Mouse (Mus musculus): Measurements from ENCODE around the gene Map3k10. TPM values are rescaled to one million over a fixed set of nuclear protein-coding genes. Genes with fewer than 3 reads are reported as not detected.

Gene Map3k10
- 1.0 TPM for polyA plus RNA-seq (2014; fragmentation: Illumina TruSeq; extraction: RNeasy Lipid Tissue Mini Kit (QIAGEN cat#74804); ENCODE audit: low read depth, low replicate concordance)

DNA sequence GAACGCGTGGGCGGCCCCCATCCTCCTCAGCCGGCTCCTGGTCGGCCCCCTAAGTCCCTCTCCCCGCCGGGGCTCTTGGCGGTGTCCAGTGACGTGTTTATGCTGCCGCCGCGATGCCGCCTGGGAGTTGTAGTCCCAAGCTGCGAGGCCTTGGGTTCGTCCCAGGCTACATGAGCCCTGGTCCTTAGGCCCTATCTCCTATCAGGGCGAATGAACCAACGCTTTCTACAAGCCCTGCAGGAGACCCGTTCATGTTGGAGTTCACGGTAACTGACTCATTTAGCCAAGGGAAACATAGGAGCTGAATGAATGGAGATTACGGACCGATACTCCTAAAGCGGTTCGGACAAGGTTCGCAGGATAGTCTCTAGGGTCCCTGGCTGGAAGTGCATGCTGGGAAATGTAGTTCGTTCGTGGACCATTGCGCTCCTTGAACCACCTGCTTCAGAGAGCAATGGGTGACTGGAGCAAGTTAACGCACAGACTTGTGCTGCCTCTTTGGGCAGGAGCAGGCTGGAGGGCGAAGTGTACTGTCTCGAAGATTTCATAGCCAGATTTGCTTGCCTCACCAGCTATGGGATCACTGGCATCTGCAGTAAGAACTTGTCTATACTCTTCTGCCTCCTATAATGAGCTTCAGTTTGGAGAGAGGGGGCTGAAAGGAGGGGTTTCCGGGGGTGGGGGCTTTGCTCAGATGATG lies at the start of gene Map3k10:
TSS of gene Map3k10 (minus strand) at position 77 of the 700 bp plus-strand sequence.

DNA sequence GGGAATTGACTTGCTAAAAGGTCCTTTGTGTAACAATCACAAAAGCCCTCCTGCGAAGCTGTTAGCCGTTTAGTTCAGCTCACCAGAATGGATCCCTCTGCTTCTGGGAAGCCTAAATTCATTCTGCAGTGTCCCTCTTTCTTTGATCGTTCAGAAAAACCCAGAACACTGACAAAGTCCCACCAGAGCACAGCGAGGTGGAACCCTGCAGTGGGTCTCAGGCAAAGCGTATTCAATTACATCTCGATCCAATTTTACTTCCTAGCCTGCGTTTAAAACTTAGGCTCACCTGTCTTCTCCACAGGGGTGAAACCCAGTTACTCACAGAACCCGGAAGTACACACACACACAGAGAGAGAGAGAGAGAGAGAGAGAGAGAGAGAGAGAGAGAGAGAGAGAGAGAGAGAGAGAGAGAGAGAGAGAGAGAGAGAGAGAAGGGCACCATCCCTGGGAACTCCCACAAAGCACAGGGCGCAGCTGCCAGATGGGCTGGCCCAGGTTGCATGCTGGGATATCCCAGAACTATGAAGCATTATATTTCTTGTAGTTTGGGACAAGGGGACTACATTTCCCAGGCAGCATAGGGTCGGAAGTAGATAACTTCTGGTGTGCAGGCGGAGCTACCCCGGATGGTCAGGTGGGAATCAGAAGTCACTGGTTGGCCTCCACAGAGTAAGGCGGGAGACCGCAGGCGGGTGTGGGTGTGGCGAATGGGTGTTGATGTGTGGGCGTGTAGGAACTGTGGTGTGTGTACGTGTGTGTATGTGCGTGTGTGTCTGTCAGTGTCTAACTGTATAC lies 14.6 kb upstream of the Map3k10 start, which contains the start of gene Zfp607b:
TSS of gene Zfp607b (plus strand) at position 526 of the 798 bp plus-strand sequence.

DNA sequence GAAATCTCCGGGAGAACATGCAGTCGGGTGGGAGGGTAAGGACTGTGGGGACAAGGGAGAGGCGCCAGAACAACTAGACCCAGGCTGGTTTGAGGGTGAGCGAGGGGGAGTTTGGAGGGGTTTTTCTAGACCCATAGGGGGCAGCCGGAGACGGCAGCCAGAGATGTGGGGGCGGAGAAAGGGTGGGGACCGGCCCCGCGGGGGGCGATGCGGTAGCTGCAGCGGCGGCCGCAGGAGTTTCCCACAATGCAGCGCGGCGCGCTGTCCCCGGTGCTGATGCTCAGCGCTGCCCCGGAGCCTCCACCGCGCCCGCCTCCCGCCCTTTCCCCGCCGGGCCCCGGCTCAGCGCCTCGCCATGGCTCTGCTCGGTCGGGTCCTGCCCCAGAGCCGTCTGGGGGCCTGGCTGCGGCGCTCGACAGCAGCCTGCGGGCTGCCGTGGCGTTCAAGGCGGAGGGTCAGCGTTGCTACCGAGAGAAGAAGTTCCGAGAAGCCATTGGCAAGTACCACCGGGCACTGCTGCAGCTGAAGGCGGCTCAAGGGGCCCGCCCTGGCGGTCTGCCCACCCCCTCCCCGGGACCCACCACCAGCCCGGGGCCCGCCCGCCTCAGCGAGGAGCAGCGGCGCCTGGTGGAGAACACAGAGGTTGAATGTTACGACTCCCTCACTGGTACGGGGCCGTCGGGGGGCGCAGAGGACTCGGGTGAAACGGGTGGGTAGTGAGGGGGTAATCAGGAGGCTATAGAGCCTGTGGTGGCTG lies 20.5 kb downstream of the Map3k10 start, which contains the start of gene Ttc9b:
TSS of gene Ttc9b (plus strand) at position 235 of the 757 bp plus-strand sequence.

Other genes starting within 250 kb of the Map3k10 start
- not detected for gene Sptbn4, start 226.9 kb downstream of the Map3k10 start, polyA plus RNA-seq (2014; fragmentation: Illumina TruSeq; extraction: RNeasy Lipid Tissue Mini Kit (QIAGEN cat#74804); ENCODE audit: low read depth, low replicate concordance)
- 6.6 TPM for gene Blvrb, start 226.6 kb downstream of the Map3k10 start, polyA plus RNA-seq (2014; fragmentation: Illumina TruSeq; extraction: RNeasy Lipid Tissue Mini Kit (QIAGEN cat#74804); ENCODE audit: low read depth, low replicate concordance)
- 1.2 TPM for gene Sertad3, start 200.8 kb downstream of the Map3k10 start, polyA plus RNA-seq (2014; fragmentation: Illumina TruSeq; extraction: RNeasy Lipid Tissue Mini Kit (QIAGEN cat#74804); ENCODE audit: low read depth, low replicate concordance)
- 0.56 TPM for gene Sertad1, start 187.7 kb downstream of the Map3k10 start, polyA plus RNA-seq (2014; fragmentation: Illumina TruSeq; extraction: RNeasy Lipid Tissue Mini Kit (QIAGEN cat#74804); ENCODE audit: low read depth, low replicate concordance)
- not detected for gene Prx, start 175.3 kb downstream of the Map3k10 start, polyA plus RNA-seq (2014; fragmentation: Illumina TruSeq; extraction: RNeasy Lipid Tissue Mini Kit (QIAGEN cat#74804); ENCODE audit: low read depth, low replicate concordance)
- gene Hipk4, start 151.3 kb downstream of the Map3k10 start, polyA plus RNA-seq (2014; fragmentation: Illumina TruSeq; extraction: RNeasy Lipid Tissue Mini Kit (QIAGEN cat#74804); ENCODE audit: low read depth, low replicate concordance) = not detected
- gene Pld3, start 121.4 kb downstream of the Map3k10 start, polyA plus RNA-seq (2014; fragmentation: Illumina TruSeq; extraction: RNeasy Lipid Tissue Mini Kit (QIAGEN cat#74804); ENCODE audit: low read depth, low replicate concordance) = 0.58 TPM
- gene 2310022A10Rik, start 121.4 kb downstream of the Map3k10 start, polyA plus RNA-seq (2014; fragmentation: Illumina TruSeq; extraction: RNeasy Lipid Tissue Mini Kit (QIAGEN cat#74804); ENCODE audit: low read depth, low replicate concordance) = 2.3 TPM
- 14.8 TPM for gene Akt2, start 83.0 kb downstream of the Map3k10 start, polyA plus RNA-seq (2014; fragmentation: Illumina TruSeq; extraction: RNeasy Lipid Tissue Mini Kit (QIAGEN cat#74804); ENCODE audit: low read depth, low replicate concordance)
- gene Ttc9b, start 20.7 kb downstream of the Map3k10 start, polyA plus RNA-seq (2014; fragmentation: Illumina TruSeq; extraction: RNeasy Lipid Tissue Mini Kit (QIAGEN cat#74804); ENCODE audit: low read depth, low replicate concordance) = not detected
- gene Zfp607b, start 14.7 kb upstream of the Map3k10 start, polyA plus RNA-seq (2014; fragmentation: Illumina TruSeq; extraction: RNeasy Lipid Tissue Mini Kit (QIAGEN cat#74804); ENCODE audit: low read depth, low replicate concordance) = 0.42 TPM
- 8.8 TPM for gene Zfp60, start 56.8 kb upstream of the Map3k10 start, polyA plus RNA-seq (2014; fragmentation: Illumina TruSeq; extraction: RNeasy Lipid Tissue Mini Kit (QIAGEN cat#74804); ENCODE audit: low read depth, low replicate concordance)
- 4.6 TPM for gene Zfp626, start 132.6 kb upstream of the Map3k10 start, polyA plus RNA-seq (2014; fragmentation: Illumina TruSeq; extraction: RNeasy Lipid Tissue Mini Kit (QIAGEN cat#74804); ENCODE audit: low read depth, low replicate concordance)
- 4.3 TPM for gene Zfp59, start 164.0 kb upstream of the Map3k10 start, polyA plus RNA-seq (2014; fragmentation: Illumina TruSeq; extraction: RNeasy Lipid Tissue Mini Kit (QIAGEN cat#74804); ENCODE audit: low read depth, low replicate concordance)
- 2.3 TPM for gene Zfp607a, start 182.9 kb upstream of the Map3k10 start, polyA plus RNA-seq (2014; fragmentation: Illumina TruSeq; extraction: RNeasy Lipid Tissue Mini Kit (QIAGEN cat#74804); ENCODE audit: low read depth, low replicate concordance)